Mouse (Mus musculus) kidney, embryonic 15.5 days (tissue): ENCODE measurements around the gene Cemip. TPM values are rescaled to one million over a fixed set of nuclear protein-coding genes. Genes with fewer than 3 reads are reported as not detected.

Source experiments
- ATAC-seq: fragments of 200-750 bp; cut with Nextera tagmentation; replicated peaks from 2 replicates; pipeline ENCODE4 v1.8.0; 2017; ENCODE audit warnings: moderate TSS enrichment; ENCODE audit not compliant: low FRiP score
- H3K27ac ChIP-seq: fragments of 300-500 bp; sonication (generic); 2 replicates; pipeline ENCODE4 v1.5.1; 2015; ENCODE audit warnings: mild to moderate bottlenecking, inconsistent platforms
- H3K27me3 ChIP-seq: fragments of 300-500 bp; sonication (generic); 2 replicates; pipeline ENCODE4 v1.6.1; 2015; ENCODE audit warnings: inconsistent platforms
- H3K36me3 ChIP-seq: fragments of 300-500 bp; sonication (generic); 2 replicates; pipeline ENCODE4 v1.6.1; 2015; ENCODE audit warnings: inconsistent platforms
- H3K4me1 ChIP-seq: fragments of 300-500 bp; sonication (generic); 2 replicates; pipeline ENCODE4 v1.6.1; 2015; ENCODE audit warnings: inconsistent platforms
- H3K4me2 ChIP-seq: fragments of 300-500 bp; sonication (generic); 2 replicates; pipeline ENCODE4 v1.6.1; 2015; ENCODE audit warnings: moderate library complexity, mild to moderate bottlenecking, inconsistent platforms
- H3K4me3 ChIP-seq: fragments of 300-500 bp; sonication (generic); replicated peaks from 2 replicates; pipeline ENCODE4 v1.5.1; 2015; ENCODE audit warnings: mild to moderate bottlenecking, inconsistent platforms
- H3K9ac ChIP-seq: fragments of 300-500 bp; sonication (generic); 2 replicates; pipeline ENCODE4 v1.6.1; 2015; ENCODE audit warnings: mild to moderate bottlenecking, inconsistent platforms
- H3K9me3 ChIP-seq: fragments of 300-500 bp; sonication (generic); replicated peaks from 2 replicates; pipeline ENCODE4 v1.6.1; 2016; ENCODE audit warnings: inconsistent platforms
- WGBS: fragments of 180-500 bp; shearing (Covaris S2); methylation state at CpG from one replicate; pipeline ENCODE4 v1.1.7; 2015; ENCODE audit warnings: mixed read lengths; 5-methylcytosine and 5-hydroxymethylcytosine counted together
- polyA plus RNA-seq: library from polyadenylated mRNA; unstranded; fragments of >200 nt; fragmentation: Nextera tagmentation; extraction: Ambion mirVana; gene quantifications from 2 replicates; pipeline ENCODE4 v1.2.1, GENCODE M21; 2015

The Cemip gene
- polyA plus RNA-seq, 1 experiment from 2014 or later = 0.29 TPM

GRCm38 (mm10) chr7:83939017-83939721, 147.1 kb downstream of the Cemip start:
- Histone ChIP-seq H3K4me3 (no peak overlapping the region), H3K9ac (no peak overlapping the region), H3K9me3 (no peaks in the 10 kb centered on the region), H3K4me1 (no peaks in the 10 kb centered on the region), H3K36me3 (no peaks in the 10 kb centered on the region), H3K4me2 (no peak overlapping the region), H3K27me3 (no peaks in the 10 kb centered on the region), H3K27ac (no peak overlapping the region)
- WGBS = 77% methylated on average over 3 of the region's 3 CpGs
- no peak for ATAC-seq

GRCm38 (mm10) chr7:83921637-83922036, 164.7 kb downstream of the Cemip start:
- Histone ChIP-seq H3K9me3 (no peaks in the 10 kb centered on the region), H3K9ac (no peak overlapping the region), H3K4me3 (no peak overlapping the region), H3K4me2 (no peak overlapping the region), H3K27me3 (no peaks in the 10 kb centered on the region), H3K27ac (no peak overlapping the region), H3K36me3 (no peaks in the 10 kb centered on the region), H3K4me1 (no peaks in the 10 kb centered on the region)
- WGBS = 16% methylated on average over 3 of the region's 3 CpGs
- ATAC-seq = no peak

DNA sequence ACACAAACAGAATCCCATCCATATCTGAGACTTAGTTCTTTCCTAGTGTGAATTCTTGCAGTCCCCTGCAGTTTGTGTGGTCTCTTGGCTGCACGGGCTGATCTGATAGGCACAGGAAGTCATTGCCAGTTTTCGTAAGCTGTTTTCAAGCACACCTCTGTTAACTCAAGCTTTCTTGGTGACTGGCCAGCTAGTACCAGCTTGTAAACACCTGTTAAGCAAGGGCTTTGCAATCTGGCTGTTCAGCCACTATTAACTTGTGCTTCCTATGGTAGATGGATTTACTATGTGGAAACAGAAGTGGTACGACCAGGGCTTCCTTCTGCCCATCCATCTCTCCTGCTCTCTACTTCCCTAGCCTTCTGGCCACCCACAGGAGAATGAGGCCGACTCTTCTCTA, 166.1 kb downstream of the Cemip start:
- Histone ChIP-seq H3K27ac (no peak overlapping the region), H3K4me1 (no peaks in the 10 kb centered on the region), H3K27me3 (no peaks in the 10 kb centered on the region), H3K9ac (no peak overlapping the region), H3K9me3 (no peaks in the 10 kb centered on the region), H3K36me3 (no peaks in the 10 kb centered on the region), H3K4me2 (no peak overlapping the region), H3K4me3 (no peak overlapping the region)
- WGBS = 78% methylated on average over 4 of the region's 4 CpGs
- no peak for ATAC-seq

GRCm38 (mm10) chr7:83914566-83914965, 171.7 kb downstream of the Cemip start:
- Histone ChIP-seq H3K36me3 (no peaks in the 10 kb centered on the region), H3K4me1 (no peaks in the 10 kb centered on the region), H3K9ac (no peak overlapping the region), H3K4me2 (no peak overlapping the region), H3K27ac (no peak overlapping the region), H3K27me3 (no peaks in the 10 kb centered on the region), H3K9me3 (no peaks in the 10 kb centered on the region), H3K4me3 (no peak overlapping the region)
- no peak for ATAC-seq
- 3% methylated on average over 3 of the region's 3 CpGs for WGBS

DNA sequence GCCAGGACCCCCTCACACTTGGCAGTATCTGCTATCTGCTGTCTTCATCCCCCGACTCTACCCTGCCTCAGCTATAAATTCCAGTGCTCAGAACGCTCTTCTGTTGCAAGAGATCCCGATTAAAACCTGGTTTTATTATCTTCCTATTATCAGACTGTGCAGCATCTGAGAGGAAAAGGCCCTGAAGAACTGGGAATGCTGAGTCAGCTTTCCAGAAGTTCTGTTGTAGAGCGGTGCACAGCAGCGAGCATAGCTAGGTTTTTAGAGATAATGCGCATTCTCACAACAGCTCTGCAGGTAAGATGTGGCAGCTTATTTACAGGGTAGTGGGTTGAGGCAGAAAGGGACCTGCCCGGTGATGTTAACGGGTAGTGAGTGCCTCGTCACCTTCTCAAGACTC, 172.3 kb downstream of the Cemip start:
- ATAC-seq = no peak
- H3K27ac ChIP-seq = no peak overlapping the region
- WGBS = 77% methylated on average over 9 of the region's 9 CpGs

DNA sequence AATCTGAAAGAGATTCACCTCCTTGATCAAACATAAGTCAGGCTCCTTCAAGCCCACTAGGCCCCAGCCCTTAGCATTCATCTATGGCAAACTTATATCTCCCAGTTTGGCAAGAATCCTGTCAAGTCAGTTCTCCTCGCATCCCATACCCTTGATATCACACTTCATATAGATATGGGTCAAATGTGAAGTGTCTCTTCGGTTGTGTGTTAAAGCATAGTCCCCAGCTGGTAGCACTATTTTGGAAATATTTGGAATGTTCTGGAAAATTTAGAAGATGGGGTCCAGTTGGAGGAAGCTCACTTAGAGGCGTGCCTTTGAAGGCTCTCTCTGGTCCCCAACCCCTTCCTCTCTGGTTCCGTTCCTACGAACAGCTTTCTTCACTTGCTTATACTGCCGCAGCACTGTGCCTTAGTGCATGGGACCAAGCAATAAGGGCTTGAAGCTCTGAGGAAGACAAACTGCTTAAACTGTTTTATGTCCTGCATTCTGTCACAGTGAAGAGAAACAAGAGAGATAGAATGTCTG, 172.8 kb downstream of the Cemip start:
- Histone ChIP-seq H3K4me2 (no peak overlapping the region), H3K4me3 (no peak overlapping the region), H3K9me3 (no peaks in the 10 kb centered on the region), H3K27ac (no peak overlapping the region), H3K4me1 (no peaks in the 10 kb centered on the region), H3K36me3 (no peaks in the 10 kb centered on the region), H3K27me3 (no peaks in the 10 kb centered on the region), H3K9ac (no peak overlapping the region)
- no peak for ATAC-seq
- WGBS = 87% methylated on average over 6 of the region's 6 CpGs

More for the DNA sequence above, 172.3 kb downstream of the Cemip start:
- Histone ChIP-seq H3K9me3 (no peaks in the 10 kb centered on the region), H3K4me1 (no peaks in the 10 kb centered on the region), H3K4me2 (no peak overlapping the region), H3K9ac (no peak overlapping the region), H3K36me3 (no peaks in the 10 kb centered on the region), H3K4me3 (no peak overlapping the region), H3K27me3 (no peaks in the 10 kb centered on the region)

DNA sequence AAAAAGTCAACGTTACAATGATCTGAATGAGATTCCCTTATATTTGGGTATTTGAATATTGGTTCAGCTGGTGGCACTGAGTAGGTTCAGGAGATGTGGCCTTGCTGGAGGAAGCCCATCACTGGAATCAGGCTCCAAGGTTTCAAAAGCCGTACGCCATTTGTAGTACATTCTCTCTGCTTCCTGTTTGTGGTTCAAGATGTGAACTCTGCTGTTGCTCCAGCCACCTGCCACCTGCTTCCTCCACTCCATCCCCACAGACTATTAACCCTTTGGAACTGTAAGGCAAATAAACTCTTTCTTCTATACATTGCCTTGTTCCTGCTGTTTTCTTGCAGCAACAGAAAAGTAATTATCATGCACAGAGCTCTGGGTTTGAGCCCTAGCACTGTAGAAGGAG, 174.4 kb downstream of the Cemip start:
- ATAC-seq = no peak
- H3K4me2 ChIP-seq = no peak overlapping the region
- no peak overlapping the region for H3K9ac ChIP-seq
- no peak overlapping the region for H3K4me3 ChIP-seq
- H3K27ac ChIP-seq = no peak overlapping the region
- H3K36me3 ChIP-seq = no peaks in the 10 kb centered on the region
- no peaks in the 10 kb centered on the region for H3K4me1 ChIP-seq
- H3K9me3 ChIP-seq = no peaks in the 10 kb centered on the region
- H3K27me3 ChIP-seq = no peaks in the 10 kb centered on the region
- WGBS = 62% methylated on average over 3 of the region's 3 CpGs

- 87% methylated on average over 3 of the region's 3 CpGs for WGBS
- no peak overlapping the region for H3K27ac ChIP-seq
- no peak overlapping the region for H3K4me3 ChIP-seq
- peaks cover 18% of the 10 kb centered on the region for H3K36me3 ChIP-seq
- H3K4me1 ChIP-seq = no peaks in the 10 kb centered on the region
- H3K27me3 ChIP-seq = no peaks in the 10 kb centered on the region
- no peak overlapping the region for H3K9ac ChIP-seq
- no peak overlapping the region for H3K4me2 ChIP-seq
- no peaks in the 10 kb centered on the region for H3K9me3 ChIP-seq
- no peak for ATAC-seq
These were observed 181.5 kb downstream of the Cemip start for GRCm38 (mm10) chr7:83904831-83905230.

DNA sequence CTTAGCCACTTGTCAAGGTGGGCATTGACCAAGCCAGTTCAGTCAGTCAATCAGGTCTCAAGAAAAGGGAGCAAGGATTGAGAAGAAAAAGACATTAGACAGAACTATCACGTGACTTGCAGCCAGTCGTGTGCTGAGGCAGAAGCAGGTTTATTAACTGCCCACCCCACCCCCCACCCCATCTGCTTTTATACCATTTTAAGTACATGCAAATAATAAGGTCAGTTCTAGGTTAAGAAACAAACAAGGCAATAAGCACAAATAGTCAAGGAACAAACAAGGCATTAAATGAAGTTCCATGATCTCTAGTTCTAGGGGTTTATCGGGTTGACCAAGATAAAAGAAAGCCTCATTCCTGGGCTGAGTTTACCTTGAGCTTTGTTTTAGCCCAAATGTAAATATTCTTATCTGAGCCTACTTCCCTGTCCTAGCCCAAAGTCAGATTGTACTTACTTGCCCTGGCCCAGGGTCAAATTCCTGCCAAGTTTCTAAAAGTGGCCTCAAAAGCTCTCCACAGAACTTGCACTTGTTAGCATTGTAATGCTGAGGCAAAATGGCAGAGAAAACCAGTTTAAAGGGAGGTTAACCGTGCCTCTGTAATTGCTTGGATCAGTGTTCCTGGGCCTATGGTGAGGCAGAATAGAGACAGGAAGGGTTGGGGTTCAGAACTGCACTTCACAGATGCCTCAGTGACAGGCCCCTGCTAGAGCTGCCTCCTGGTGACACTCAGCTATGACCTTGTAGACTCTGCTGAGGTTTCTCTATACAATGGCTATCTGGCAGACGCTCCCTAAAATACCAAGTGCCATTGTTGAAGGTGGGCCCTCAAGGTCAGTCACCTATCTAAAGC, 183.8 kb downstream of the Cemip start:
- no peak for ATAC-seq
- H3K27me3 ChIP-seq = no peaks in the 10 kb centered on the region
- H3K27ac ChIP-seq = no peak overlapping the region
- H3K4me2 ChIP-seq = no peak overlapping the region
- no peaks in the 10 kb centered on the region for H3K4me1 ChIP-seq
- H3K9ac ChIP-seq = no peak overlapping the region
- H3K4me3 ChIP-seq = no peak overlapping the region
- 84% methylated on average over 5 of the region's 5 CpGs for WGBS
- peaks cover 41% of the 10 kb centered on the region for H3K36me3 ChIP-seq
- no peaks in the 10 kb centered on the region for H3K9me3 ChIP-seq

DNA sequence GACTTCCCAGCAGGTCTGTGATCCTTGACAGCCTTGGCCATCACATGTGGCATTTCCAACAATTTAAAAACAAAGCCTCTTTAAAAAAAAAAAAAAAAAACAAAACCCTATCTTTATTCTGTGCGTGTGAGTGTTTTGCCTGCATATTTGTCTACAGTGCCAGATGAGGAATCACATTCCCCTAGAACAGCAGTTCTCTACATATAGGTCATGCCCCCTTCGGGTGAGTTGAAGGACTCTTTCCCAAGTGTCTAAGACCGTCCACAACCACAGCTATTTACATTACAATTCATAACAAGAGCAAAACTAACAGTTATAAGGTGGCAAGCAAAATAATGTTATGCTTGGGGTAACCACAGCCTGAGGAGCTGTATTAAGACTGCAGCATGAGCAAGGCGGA, 184.9 kb downstream of the Cemip start:
- Histone ChIP-seq H3K27ac (no peak overlapping the region), H3K9me3 (no peaks in the 10 kb centered on the region), H3K27me3 (no peaks in the 10 kb centered on the region), H3K9ac (no peak overlapping the region), H3K4me1 (no peaks in the 10 kb centered on the region), H3K4me2 (no peak overlapping the region), H3K36me3 (peaks cover 50% of the 10 kb centered on the region), H3K4me3 (no peak overlapping the region)
- ATAC-seq = no peak
- WGBS = 77% methylated on average over 4 of the region's 4 CpGs

GRCm38 (mm10) chr7:83900519-83900918, 185.8 kb downstream of the Cemip start:
- no peak overlapping the region for H3K9ac ChIP-seq
- no peak overlapping the region for H3K4me2 ChIP-seq
- no peaks in the 10 kb centered on the region for H3K4me1 ChIP-seq
- no peak for ATAC-seq
- no peaks in the 10 kb centered on the region for H3K9me3 ChIP-seq
- H3K4me3 ChIP-seq = no peak overlapping the region
- no peak overlapping the region for H3K27ac ChIP-seq
- H3K27me3 ChIP-seq = no peaks in the 10 kb centered on the region
- 69% methylated on average over 3 of the region's 3 CpGs for WGBS
- peaks cover 58% of the 10 kb centered on the region for H3K36me3 ChIP-seq

DNA sequence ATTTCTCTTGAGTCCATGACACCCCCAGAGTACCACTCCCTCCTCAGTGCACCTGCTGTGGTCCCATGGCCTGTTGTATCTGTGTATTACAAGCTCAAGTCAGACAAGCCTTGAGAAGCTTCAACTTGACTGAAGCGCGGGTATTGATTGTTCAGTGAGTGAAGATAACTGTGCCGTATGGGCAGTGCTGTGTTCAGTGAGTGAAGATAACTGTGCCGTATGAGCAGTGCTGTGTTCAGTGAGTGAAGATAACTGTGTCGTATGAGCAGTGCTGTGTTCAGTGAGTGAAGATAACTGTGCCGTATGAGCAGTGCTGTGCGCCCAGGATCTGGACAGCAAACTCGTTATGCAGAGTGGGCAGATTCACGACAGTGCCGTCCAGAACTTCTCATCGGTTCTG, 188.0 kb downstream of the Cemip start:
- Histone ChIP-seq H3K4me2 (no peak overlapping the region), H3K27me3 (no peaks in the 10 kb centered on the region), H3K36me3 (peaks cover 65% of the 10 kb centered on the region), H3K9me3 (no peaks in the 10 kb centered on the region), H3K4me1 (peaks cover 8% of the 10 kb centered on the region), H3K9ac (no peak overlapping the region), H3K4me3 (no peak overlapping the region), H3K27ac (no peak overlapping the region)
- WGBS = 95% methylated on average over 11 of the region's 11 CpGs
- ATAC-seq = no peak; the same call in 1 of the 2 replicates
